In the genomic region with DNA sequence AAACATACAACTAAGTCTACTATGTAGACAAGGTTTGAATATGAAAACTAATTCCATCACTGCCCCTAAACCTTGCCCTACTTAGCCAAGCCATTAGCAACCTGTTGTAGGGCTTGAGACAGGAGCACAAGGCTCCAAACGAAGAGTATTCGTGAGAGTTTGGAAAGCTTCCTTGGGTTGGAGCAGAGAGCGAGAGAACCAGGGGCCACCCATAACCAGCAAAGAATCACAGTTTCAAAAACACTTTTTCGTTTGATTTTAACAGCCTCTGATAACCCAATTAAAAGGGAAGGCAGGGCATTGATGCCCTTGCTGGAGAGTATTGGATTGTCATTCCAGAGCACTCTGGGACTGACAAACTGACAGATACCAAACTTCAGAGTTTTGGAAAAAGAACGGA, we compare ENCODE assay signal across 9 mouse cellular contexts. TPM values are rescaled to one million over a fixed set of nuclear protein-coding genes. Genes with fewer than 3 reads are reported as not detected.
A peak's percentile ranks its signal among the peaks of the same experiment; 100 is the strongest.
DNase-seq lines count a peak whose midpoint lies in the region; ATAC-seq and TF ChIP-seq lines count a peak whose summit lies in the region.
"Had no signal": no experiment of that assay in that cellular context is flagged by ENCODE, and none has a peak within 500 bp of the region (broad histone marks: within the 10 kb centered on the region; RNA-seq: fewer than 3 reads in every experiment).

No protein-coding gene starts in this region.

- no peaks in the 10 kb centered on the region; the same call in 1 of the 2 replicates for H3K79me2 ChIP-seq in MEL (ENCODE audit: control insufficient read depth, insufficient read depth, low read length, poor library complexity)

- H3K36me3 ChIP-seq in heart, embryonic 12.5 days, result no peaks in the 10 kb centered on the region
- H3K36me3 ChIP-seq in MEL (ENCODE audit: control insufficient read depth in 1 of 2, insufficient read depth in 2 of 2, low read length in 2 of 2), result peaks cover 0 to 6% of the 10 kb centered on the region in 2 experiments; a peak in 2 of 4 replicates
- no peaks in the 10 kb centered on the region for H3K36me3 ChIP-seq in hindbrain, embryonic 10.5 days
- no peaks in the 10 kb centered on the region for H3K36me3 ChIP-seq in liver, postnatal 0 days (replicated peaks; ENCODE audit: insufficient read depth, low read length)

- intact Hi-C loops in heart, postnatal 10 days (cut with DNase I), result no loop called here

- no peak for TF ChIP-seq POLR2A in MEL (IDR thresholded peaks at IDR 0.05; ENCODE audit: control insufficient read depth in 1 of 2, insufficient read depth in 1 of 2, low read depth in 1 of 2, low read length in 2 of 2, poor library complexity in 1 of 2)

- WGBS in heart, embryonic 12.5 days, result 43% methylated on average over 5 of the region's 5 CpGs
- 34% methylated on average over 5 of the region's 5 CpGs for WGBS in hindbrain, embryonic 10.5 days
- 51% methylated on average over 5 of the region's 5 CpGs for WGBS in liver, postnatal 0 days (ENCODE audit: insufficient replicate concordance)

- TF ChIP-seq EP300 in MEL (IDR thresholded peaks at IDR 0.05; ENCODE audit: low read depth in 1 of 2, low read length in 2 of 2), result no peak
- TF ChIP-seq EP300 in liver, postnatal 0 days (IDR thresholded peaks at IDR 0.05; ENCODE audit: low read depth), result no peak

- no peak overlapping the region for H3K27ac ChIP-seq in heart, embryonic 12.5 days (ENCODE audit: poor library complexity, severe bottlenecking)
- no peak overlapping the region for H3K27ac ChIP-seq in MEL (ENCODE audit: control insufficient read depth, low read depth, low read length)
- H3K27ac ChIP-seq in hindbrain, embryonic 10.5 days, result no peak overlapping the region
- H3K27ac ChIP-seq in liver, postnatal 0 days (ENCODE audit: low read depth), result no peak overlapping the region

- peak overlapping the region; percentile 95 for H3K4me2 ChIP-seq in heart, embryonic 12.5 days
- peak overlapping the region; percentile 75 for H3K4me2 ChIP-seq in liver, postnatal 0 days (ENCODE audit: low read depth, low read length)

- no peak for TF ChIP-seq RAD21 in MEL (IDR thresholded peaks at IDR 0.05; ENCODE audit: low read depth, low read length)

- TF ChIP-seq CTCF in MEL (IDR thresholded peaks at IDR 0.05 in 2 of 3, conservative IDR thresholded peaks at IDR 0.05 in 1 of 3; ENCODE audit: control insufficient read depth in 1 of 3, insufficient read depth in 1 of 3, low read depth in 2 of 3, low read length in 3 of 3, poor library complexity in 1 of 3, severe bottlenecking in 1 of 3), result no peak
- no peak for TF ChIP-seq CTCF in liver, postnatal 0 days (IDR thresholded peaks at IDR 0.05; ENCODE audit: low read depth)

- ATAC-seq in heart, embryonic 12.5 days (ENCODE audit: insufficient number of reproducible peaks, low FRiP score), result no peak
- no peak for ATAC-seq in liver, postnatal 0 days
- ATAC-seq in erythroid progenitor cell, adult 5-6 weeks (replicated peaks; ENCODE audit: low FRiP score, poor library complexity, severe bottlenecking), result no peak

- H3K4me3 ChIP-seq in heart, embryonic 12.5 days, result peak overlapping the region; percentile 81
- peak overlapping the region; percentile 68 to 75; a peak in 3 of 4 replicates for H3K4me3 ChIP-seq in MEL (ENCODE audit: control insufficient read depth in 1 of 2, insufficient read depth in 1 of 2, low read depth in 2 of 2, low read length in 2 of 2)
- H3K4me3 ChIP-seq in hindbrain, embryonic 10.5 days, result peak overlapping the region; percentile 70
- peak overlapping the region; percentile 71 for H3K4me3 ChIP-seq in liver, postnatal 0 days (ENCODE audit: low read depth, low read length)

- H3K4me1 ChIP-seq in heart, embryonic 12.5 days (replicated peaks), result peaks cover 5% of the 10 kb centered on the region
- peaks cover 2 to 4% of the 10 kb centered on the region in 2 experiments; a peak in 2 of 4 replicates for H3K4me1 ChIP-seq in MEL (ENCODE audit: control insufficient read depth in 1 of 2, insufficient read depth in 2 of 2, low read length in 2 of 2)
- H3K4me1 ChIP-seq in hindbrain, embryonic 10.5 days (replicated peaks), result peaks cover 19% of the 10 kb centered on the region
- H3K4me1 ChIP-seq in liver, postnatal 0 days (ENCODE audit: insufficient read depth), result peaks cover 3% of the 10 kb centered on the region; the same call in 1 of the 2 replicates

- H3K9me3 ChIP-seq in heart, embryonic 12.5 days (replicated peaks), result no peaks in the 10 kb centered on the region
- H3K9me3 ChIP-seq in MEL (replicated peaks; ENCODE audit: insufficient read depth, low read length), result no peaks in the 10 kb centered on the region
- no peaks in the 10 kb centered on the region for H3K9me3 ChIP-seq in hindbrain, embryonic 10.5 days
- H3K9me3 ChIP-seq in liver, postnatal 0 days (ENCODE audit: low read length), result no peaks in the 10 kb centered on the region

- H3K27me3 ChIP-seq in heart, embryonic 12.5 days (replicated peaks), result peaks cover 5% of the 10 kb centered on the region; the same call in 1 of the 2 replicates
- H3K27me3 ChIP-seq in MEL (ENCODE audit: control insufficient read depth in 1 of 2, insufficient read depth in 2 of 2, low read length in 2 of 2), result peaks cover 2 to 5% of the 10 kb centered on the region in 2 experiments
- H3K27me3 ChIP-seq in hindbrain, embryonic 10.5 days (ENCODE audit: insufficient read depth, poor library complexity, severe bottlenecking), result peaks cover 28% of the 10 kb centered on the region
- H3K27me3 ChIP-seq in liver, postnatal 0 days (ENCODE audit: insufficient read depth, low read length), result no peaks in the 10 kb centered on the region

- H3K9ac ChIP-seq in heart, embryonic 12.5 days, result peak overlapping the region; percentile 85
- peak overlapping the region; percentile 76; the same call in 1 of the 2 replicates for H3K9ac ChIP-seq in MEL (ENCODE audit: control insufficient read depth, low read depth, low read length, poor library complexity, severe bottlenecking)
- peak overlapping the region; percentile 70 for H3K9ac ChIP-seq in liver, postnatal 0 days (replicated peaks)

- no peak for DNase-seq in heart, postnatal 10 days
- no peak for DNase-seq in MEL (ENCODE audit: low read depth, low spot score)
- no peak for DNase-seq in hindbrain, embryonic 10.5 days (ENCODE audit: low spot score)
- DNase-seq in liver, postnatal 0 days, result no peak
- DNase-seq in testis, postnatal 14 days (ENCODE audit: low spot score), result no peak
- DNase-seq in natural killer cell, adult 2 months (ENCODE audit: low spot score in 2 of 2), result no peak
- DNase-seq: layer of hippocampus, adult 9-11 months had no signal

TF ChIP-seq in MEL, 35 proteins besides CTCF, POLR2A, EP300 and RAD21:
- TF ChIP-seq CHD2 (IDR thresholded peaks at IDR 0.05; ENCODE audit: low read length) (no peak), POLR2AphosphoS5 (IDR thresholded peaks at IDR 0.05; ENCODE audit: borderline replicate concordance, low read depth, low read length) (no peak), ZNF384 (IDR thresholded peaks at IDR 0.05; ENCODE audit: low read depth, low read length) (no peak), MAZ (IDR thresholded peaks at IDR 0.05; ENCODE audit: low read depth, low read length) (no peak), UBTF (IDR thresholded peaks at IDR 0.05; ENCODE audit: borderline replicate concordance, insufficient read depth, low read depth, low read length) (no peak), USF2 (IDR thresholded peaks at IDR 0.05; ENCODE audit: borderline replicate concordance in 1 of 2, insufficient read depth in 1 of 2, low read depth in 1 of 2, low read length in 2 of 2) (no peak), KAT2A (conservative IDR thresholded peaks at IDR 0.05; ENCODE audit: low read depth, low read length) (no peak), MYC (IDR thresholded peaks at IDR 0.05; ENCODE audit: low read depth, low read length) (no peak), NRF1 (IDR thresholded peaks at IDR 0.05; ENCODE audit: insufficient read depth, low read depth, low read length, poor library complexity, severe bottlenecking) (no peak), POLR2AphosphoS2 (IDR thresholded peaks at IDR 0.05; ENCODE audit: low read length) (no peak), MAX (IDR thresholded peaks at IDR 0.05; ENCODE audit: low read length) (no peak), RCOR1 (IDR thresholded peaks at IDR 0.05; ENCODE audit: low read depth, low read length) (no peak), ELF1 (IDR thresholded peaks at IDR 0.05; ENCODE audit: low read depth, low read length) (no peak), NELFE (IDR thresholded peaks at IDR 0.05; ENCODE audit: low read depth, low read length) (no peak)

RNA-seq across cellular contexts. Expression of gene Ago4, which starts 1.0 kb away (rescaled TPM):
- polyA plus RNA-seq in heart, embryonic 12.5 days (2016; fragmentation: Nextera tagmentation; extraction: Ambion mirVana), result 1.0 and 1.4 TPM in 2 replicates
- total RNA-seq in heart, postnatal 10 days (2021), result 1 to 10 TPM; 4.1 to 5.8 TPM
- total RNA-seq in MEL (2012; rRNA removed), result 0.39 and 0.42 TPM in 2 replicates
- polyA plus RNA-seq in MEL (2012; ENCODE audit: insufficient read depth in 1 of 2, insufficient read length in 2 of 2, low read depth in 1 of 2, low replicate concordance in 2 of 2, missing spikeins in 1 of 2), result 1 to 10 TPM in 1 of 2 experiments, not detected in 1; 1.8 TPM
- polyA plus RNA-seq in hindbrain, embryonic 10.5 days (2016; fragmentation: Nextera tagmentation; extraction: Ambion mirVana), result 1.8 and 2.8 TPM in 2 replicates
- polyA plus RNA-seq in liver, postnatal 0 days (2015; fragmentation: Nextera tagmentation; extraction: Ambion mirVana), result 0.38 and 0.63 TPM in 2 replicates
- 0.84 TPM in 1 of 2 replicates, not detected in the other for total RNA-seq in erythroid progenitor cell, adult 5-6 weeks (2015; ENCODE audit: low replicate concordance)
- total RNA-seq in erythroid progenitor cell, adult 5-6 weeks (2017; ENCODE audit: low replicate concordance), result 0.45 and 0.90 TPM in 2 replicates

RNA-seq across cellular contexts. Expression of gene Clspn, which starts 24.4 kb away (rescaled TPM):
- polyA plus RNA-seq in heart, embryonic 12.5 days (2016; fragmentation: Nextera tagmentation; extraction: Ambion mirVana), result 24.2 and 26.0 TPM in 2 replicates
- 1 to 10 TPM; 5.9 to 8.2 TPM for total RNA-seq in heart, postnatal 10 days (2021)
- 42.0 and 46.9 TPM in 2 replicates for total RNA-seq in MEL (2012; rRNA removed)
- 100 to 1,000 TPM in 1 of 2 experiments, 10 to 100 TPM in 1; 64.0 to 618 TPM for polyA plus RNA-seq in MEL (2012; ENCODE audit: insufficient read depth in 1 of 2, insufficient read length in 2 of 2, low read depth in 1 of 2, low replicate concordance in 2 of 2, missing spikeins in 1 of 2)
- 41.8 and 58.7 TPM in 2 replicates for polyA plus RNA-seq in hindbrain, embryonic 10.5 days (2016; fragmentation: Nextera tagmentation; extraction: Ambion mirVana)
- 17.2 and 20.6 TPM in 2 replicates for polyA plus RNA-seq in liver, postnatal 0 days (2015; fragmentation: Nextera tagmentation; extraction: Ambion mirVana)
- total RNA-seq in erythroid progenitor cell, adult 5-6 weeks (2015; ENCODE audit: low replicate concordance), result 76.3 and 172 TPM in 2 replicates
- total RNA-seq in erythroid progenitor cell, adult 5-6 weeks (2017; ENCODE audit: low replicate concordance), result 304 and 354 TPM in 2 replicates
